Mouse (Mus musculus) bone marrow, adult 2 months (tissue): Measurements from ENCODE around the gene Rnaset2b. TPM values are rescaled to one million over a fixed set of nuclear protein-coding genes. Genes with fewer than 3 reads are reported as not detected.
"Not testable (repeated sequence)": the region's sequence is repeated elsewhere in the genome, so short reads cannot be mapped to it uniquely, and the experiment has no call there.

Experiments used
- H3K27ac ChIP-seq: fragments of 200-500 bp; 2 replicates; pipeline ENCODE4 v1.5.1; 2012; ENCODE audit warnings: low read depth, mild to moderate bottlenecking, control low read depth, inconsistent platforms, low read length; ENCODE audit not compliant: control insufficient read depth, poor library complexity, insufficient read depth
- H3K4me1 ChIP-seq: fragments of 200-500 bp; 2 replicates; pipeline ENCODE4 v1.6.1; 2011; ENCODE audit warnings: low read length; ENCODE audit not compliant: control insufficient read depth, insufficient read depth
- H3K4me3 ChIP-seq: fragments of 200-500 bp; replicated peaks from 2 replicates; pipeline ENCODE3; 2011; ENCODE audit warnings: mild to moderate bottlenecking, low read depth, low read length, control low read depth; ENCODE audit not compliant: control insufficient read depth
- POLR2A ChIP-seq: fragments of 200-500 bp; IDR thresholded peaks from 2 replicates; pipeline ENCODE4 v1.6.1; 2011; ENCODE audit warnings: low read depth, mild to moderate bottlenecking, control low read depth, low read length, borderline replicate concordance; ENCODE audit not compliant: control insufficient read depth
- WGBS: fragments of 180-500 bp; shearing (Covaris S2); methylation state at CpG from one replicate; pipeline ENCODE4 v1.1.7; 2018; 5-methylcytosine and 5-hydroxymethylcytosine counted together
- polyA plus RNA-seq: library from polyadenylated mRNA; stranded (reverse); fragments of >200 nt; gene quantifications from 2 replicates; pipeline ENCODE4 v1.2.4, GENCODE M21; 2011; ENCODE audit warnings: low replicate concordance; ENCODE audit not compliant: missing spikeins, insufficient read depth, insufficient read length

Gene Rnaset2b
- 57.9 and 135 TPM in 2 replicates for polyA plus RNA-seq

GRCm38 (mm10) chr17:6970334-6970733 lies at the start of gene Rnaset2b:
TSS of gene Rnaset2b (plus strand) at chr17:6970634.
- H3K27ac ChIP-seq, H3K4me1 ChIP-seq, H3K4me3 ChIP-seq: not testable (repeated sequence)
- 100% methylated on average over 1 of the region's 8 CpGs for WGBS

DNA sequence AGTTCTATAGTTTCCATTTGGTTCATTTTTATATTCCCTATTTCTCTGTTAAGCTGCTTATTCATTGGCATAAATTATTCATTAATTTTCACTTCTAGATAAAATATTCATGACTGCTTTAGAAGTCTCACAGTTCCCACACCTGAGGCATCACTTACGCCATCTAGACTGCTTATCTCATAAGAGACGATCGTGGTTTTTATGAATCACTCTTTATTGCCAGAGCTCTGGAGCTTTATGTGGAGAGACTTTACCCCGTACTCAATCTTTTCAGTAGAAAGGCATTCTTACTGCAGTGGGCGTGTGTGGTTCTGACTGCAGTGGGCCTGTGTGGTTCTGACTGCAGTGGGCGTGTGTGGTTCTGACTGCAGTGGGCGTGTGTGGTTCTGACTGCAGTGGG lies 38.8 kb upstream of the Rnaset2b start:
- WGBS: 87% methylated on average over 7 of the region's 7 CpGs
- not testable (repeated sequence) for H3K4me1 ChIP-seq, H3K4me3 ChIP-seq, H3K27ac ChIP-seq

- not testable (repeated sequence) for H3K4me1 ChIP-seq, H3K27ac ChIP-seq, H3K4me3 ChIP-seq
- WGBS: no CpG with 5 or more reads among the region's 4 CpGs
Measured at GRCm38 (mm10) chr17:6942560-6942959, 27.9 kb upstream of the Rnaset2b start.

DNA sequence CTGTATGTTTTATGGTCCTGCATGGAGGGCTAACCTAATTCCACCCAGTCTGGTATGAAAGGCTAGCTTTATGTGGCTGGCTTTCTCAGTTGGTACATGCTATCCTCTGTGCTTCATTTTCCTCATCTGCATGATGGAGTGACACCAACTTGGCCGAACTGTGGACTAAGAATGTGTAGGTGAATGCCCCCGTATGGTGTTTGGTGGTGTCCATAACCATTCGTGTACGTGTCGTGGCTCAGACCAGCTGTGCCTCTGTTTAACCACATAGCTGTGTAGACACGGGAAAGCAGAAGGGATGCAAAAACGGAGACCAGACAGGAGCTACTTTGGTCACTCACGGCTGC lies 22.8 kb upstream of the Rnaset2b start:
- not testable (repeated sequence) for H3K27ac ChIP-seq, H3K4me1 ChIP-seq, H3K4me3 ChIP-seq
- 0% methylated on average over 1 of the region's 8 CpGs for WGBS

DNA sequence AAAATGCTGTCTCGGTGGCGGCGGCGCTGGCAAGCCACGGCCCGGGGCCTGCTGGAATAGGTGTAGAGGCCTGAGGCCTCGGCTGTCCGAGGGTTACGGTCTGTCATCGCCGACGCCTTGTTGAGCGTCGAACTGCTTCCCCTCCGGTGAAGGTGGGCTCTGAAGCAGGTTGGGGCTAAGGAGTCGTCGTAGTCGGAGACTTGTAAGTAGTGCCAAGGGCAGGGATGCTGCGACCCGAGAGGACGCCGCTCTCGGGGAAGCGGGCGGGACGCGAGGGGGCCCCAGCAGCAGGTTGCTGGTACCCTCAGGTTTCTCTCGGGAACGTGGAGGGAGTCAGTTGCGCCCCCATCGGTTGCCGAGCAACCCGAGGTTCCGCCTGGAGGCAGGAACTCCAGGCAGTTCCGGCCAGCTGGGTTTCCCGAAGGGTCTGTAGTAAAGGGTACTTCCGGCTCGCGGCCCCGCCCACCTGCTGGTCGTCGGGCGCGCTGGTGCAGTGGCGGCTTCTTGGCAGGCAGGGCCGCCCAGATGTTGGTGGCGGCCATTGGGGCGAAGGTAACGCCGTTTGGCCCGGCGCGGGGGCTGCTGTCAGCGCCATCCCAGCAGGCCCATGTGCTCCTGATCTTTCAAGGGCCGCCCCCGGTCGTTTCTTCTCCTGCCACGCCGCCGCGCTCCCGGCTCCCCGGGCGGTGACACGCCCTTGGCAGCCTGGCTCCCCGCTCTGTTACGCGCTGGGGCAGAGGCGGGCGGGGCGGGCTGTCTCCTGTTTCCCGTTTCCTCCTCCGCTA lies 22.3 kb upstream of the Rnaset2b start, which contains the start of gene Rsph3b:
Gene Rsph3b (minus strand): TSS at position 699 of the 785 bp plus-strand sequence.
- Histone ChIP-seq H3K27ac (peak within 1 kb of the TSS; percentile 81), H3K4me3 (peak within 1 kb of the TSS; percentile 74)
- WGBS: under 1% methylated on average over 73 of the region's 73 CpGs
- not testable (repeated sequence) for H3K4me1 ChIP-seq
- peak; percentile 35; the same call in 1 of the 2 replicates for TF ChIP-seq POLR2A

GRCm38 (mm10) chr17:6948769-6949228 lies 21.6 kb upstream of the Rnaset2b start:
- 2% methylated on average over 9 of the region's 9 CpGs for whole genome bisulfite sequencing

DNA sequence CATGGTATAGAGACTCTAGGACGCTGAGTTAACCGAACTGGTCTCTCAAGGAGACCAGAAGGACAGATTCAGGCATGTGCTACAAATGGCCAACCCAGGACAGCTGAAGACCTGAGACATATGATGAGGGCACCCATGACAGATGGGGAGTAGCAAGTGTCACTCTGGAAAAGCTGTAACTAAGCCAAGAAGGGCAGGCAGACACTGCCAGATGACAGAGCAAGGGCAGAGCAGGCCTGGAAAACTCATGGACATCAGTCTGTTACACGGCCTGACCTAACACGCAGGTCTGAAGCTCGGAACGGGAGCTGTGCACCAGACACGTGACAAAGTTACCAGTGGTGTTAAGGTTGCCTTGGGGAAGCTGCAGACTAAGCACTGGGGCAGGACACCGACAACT lies 11.6 kb upstream of the Rnaset2b start:
- WGBS: 81% methylated on average over 7 of the region's 8 CpGs
- not testable (repeated sequence) for H3K4me1 ChIP-seq, H3K4me3 ChIP-seq, H3K27ac ChIP-seq

More at GRCm38 (mm10) chr17:6948769-6949228, 21.6 kb upstream of the Rnaset2b start:
- H3K4me1 ChIP-seq, H3K4me3 ChIP-seq: not testable (repeated sequence)
- peak overlapping the region; percentile 81; the same call in 1 of the 2 replicates for H3K27ac ChIP-seq

DNA sequence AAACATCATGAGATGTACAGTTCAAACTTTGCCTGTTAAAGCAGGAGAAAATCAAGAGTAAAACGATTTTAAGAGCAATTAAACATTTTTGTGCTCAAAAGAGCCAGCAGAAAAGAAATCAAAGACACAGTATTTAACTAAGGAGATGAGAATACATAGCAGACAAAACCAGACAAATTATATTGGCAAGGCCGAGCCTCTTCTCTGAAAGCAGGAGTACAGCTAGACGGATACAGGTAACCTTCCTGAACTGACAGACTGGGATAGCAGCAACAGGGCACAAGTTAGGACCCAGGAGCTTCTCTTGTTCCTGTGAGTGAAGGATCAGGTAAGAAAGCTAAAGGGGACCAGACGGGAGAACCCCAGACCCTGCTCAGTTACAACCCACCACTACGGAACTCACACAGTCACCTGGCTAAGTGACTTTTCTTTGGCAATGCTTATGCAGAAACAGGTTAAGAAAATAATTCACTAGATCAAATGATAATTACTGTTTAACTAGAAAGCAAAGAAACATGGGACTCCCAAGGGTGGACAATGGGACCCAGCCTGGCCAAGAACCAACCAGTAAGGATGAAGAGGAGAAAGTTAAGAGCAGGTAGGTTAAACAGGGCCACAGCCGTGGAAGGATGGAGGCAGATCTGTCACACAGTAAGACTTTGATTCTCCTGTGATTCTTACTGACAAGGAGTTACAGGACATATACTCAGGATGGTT lies 10.7 kb upstream of the Rnaset2b start:
- 43% methylated on average over 5 of the region's 6 CpGs for WGBS
- not testable (repeated sequence) for H3K4me3 ChIP-seq, H3K4me1 ChIP-seq, H3K27ac ChIP-seq

GRCm38 (mm10) chr17:6960349-6960748 lies 10.1 kb upstream of the Rnaset2b start:
- H3K4me3 ChIP-seq, H3K27ac ChIP-seq, H3K4me1 ChIP-seq: not testable (repeated sequence)
- WGBS: 0% methylated on average over 12 of the region's 12 CpGs

GRCm38 (mm10) chr17:6960776-6961175 lies 9.7 kb upstream of the Rnaset2b start, which contains the start of gene Tagap1:
TSS of gene Tagap1 (minus strand) at chr17:6961156.
- Histone ChIP-seq H3K27ac (peak within 1 kb of the TSS; percentile 75), H3K4me3 (peak within 1 kb of the TSS; percentile 67)
- not testable (repeated sequence) for H3K4me1 ChIP-seq
- under 1% methylated on average over 46 of the region's 51 CpGs for WGBS

DNA sequence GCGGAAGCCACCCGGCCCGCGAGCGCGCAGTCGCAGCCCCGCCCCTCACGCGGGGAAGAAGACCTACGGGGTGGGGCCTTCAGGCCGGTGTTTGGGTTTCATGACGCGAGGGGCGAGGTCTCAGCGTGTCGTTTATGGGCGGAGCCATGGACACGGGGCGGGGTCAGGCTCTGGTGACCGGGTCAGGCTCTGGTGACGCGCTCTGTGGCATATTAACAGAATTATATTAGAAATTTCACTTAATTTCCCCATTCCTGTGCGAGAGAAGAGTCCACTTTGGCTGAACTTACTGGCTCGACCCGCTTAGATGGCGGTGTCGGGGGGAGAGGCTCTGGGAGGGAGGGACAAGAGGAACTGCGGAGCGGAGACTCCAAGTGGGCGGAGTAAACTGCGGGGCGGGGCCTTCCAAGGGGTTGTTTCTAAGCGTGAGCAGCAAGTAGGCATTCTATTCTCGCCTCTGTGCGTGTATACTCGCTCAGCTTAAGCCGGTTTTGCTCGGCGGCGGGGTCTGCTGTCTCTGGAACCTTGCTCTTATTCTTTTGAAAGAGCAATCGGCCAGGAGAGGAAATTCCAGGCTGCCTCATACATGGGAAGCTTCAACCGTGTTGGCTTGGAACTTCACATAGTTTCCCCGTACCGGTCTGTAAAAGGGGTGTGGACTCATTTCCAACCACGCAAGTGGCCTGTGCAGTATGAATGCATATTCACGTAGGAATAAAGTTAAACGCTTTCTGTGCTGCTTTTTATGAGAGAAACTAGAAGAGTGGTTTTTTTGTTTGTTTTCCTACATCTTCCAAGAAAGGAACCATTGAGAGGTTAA lies 9.0 kb upstream of the Rnaset2b start:
- peak overlapping the region; percentile 54 for H3K4me3 ChIP-seq
- peak overlapping the region; percentile 63; the same call in 1 of the 2 replicates for H3K27ac ChIP-seq
- not testable (repeated sequence) for H3K4me1 ChIP-seq
- WGBS: under 1% methylated on average over 21 of the region's 48 CpGs

- WGBS: 49% methylated on average over 4 of the region's 6 CpGs
- peak overlapping the region; percentile 71 for H3K27ac ChIP-seq
- H3K4me1 ChIP-seq, H3K4me3 ChIP-seq: not testable (repeated sequence)
Measured at GRCm38 (mm10) chr17:6962339-6962738, 8.1 kb upstream of the Rnaset2b start.
